Mouse (Mus musculus) liver, embryonic 11.5 days (tissue): ENCODE data around the gene Alox12b. TPM values are rescaled to one million over a fixed set of nuclear protein-coding genes. Genes with fewer than 3 reads are reported as not detected.
A peak's percentile ranks its signal among the peaks of the same experiment; 100 is the strongest.

ENCODE experiments used
- ATAC-seq: fragments of 200-750 bp; cut with Nextera tagmentation; replicated peaks from 2 replicates; pipeline ENCODE4 v1.8.0; 2017; ENCODE audit warnings: moderate number of reproducible peaks, mild to moderate bottlenecking, moderate TSS enrichment, moderate library complexity; ENCODE audit not compliant: low FRiP score
- DNase-seq: peaks from one replicate; pipeline ENCODE4 v3.0.0-alpha.2; 2017; ENCODE audit warnings: low spot score
- H3K27ac ChIP-seq: fragments of 300-500 bp; sonication (generic); 2 replicates; pipeline ENCODE4 v1.5.1; 2014; ENCODE audit warnings: mild to moderate bottlenecking, low read depth, low read length, control low read depth
- H3K27me3 ChIP-seq: fragments of 300-500 bp; sonication (generic); replicated peaks from 2 replicates; pipeline ENCODE4 v1.6.1; 2014; ENCODE audit warnings: low read length, mixed read lengths; ENCODE audit not compliant: control insufficient read depth, insufficient read depth
- H3K36me3 ChIP-seq: fragments of 300-500 bp; sonication (generic); 2 replicates; pipeline ENCODE4 v1.6.1; 2014; ENCODE audit warnings: mild to moderate bottlenecking, low read length, moderate library complexity, mixed read lengths; ENCODE audit not compliant: control insufficient read depth, insufficient read depth
- H3K4me1 ChIP-seq: fragments of 300-500 bp; sonication (generic); replicated peaks from 2 replicates; pipeline ENCODE4 v1.6.1; 2014; ENCODE audit warnings: low read length, mixed read lengths; ENCODE audit not compliant: control insufficient read depth, insufficient read depth
- H3K4me2 ChIP-seq: fragments of 300-500 bp; sonication (generic); 2 replicates; pipeline ENCODE4 v1.6.1; 2014; ENCODE audit warnings: mild to moderate bottlenecking, control low read depth, moderate library complexity
- H3K4me3 ChIP-seq: fragments of 300-500 bp; sonication (generic); 2 replicates; pipeline ENCODE4 v1.5.1; 2014; ENCODE audit warnings: low read depth, low read length, control low read depth
- H3K9ac ChIP-seq: fragments of 300-500 bp; sonication (generic); 2 replicates; pipeline ENCODE4 v1.6.1; 2014; ENCODE audit warnings: low read depth, low read length, control low read depth
- H3K9me3 ChIP-seq: fragments of 300-500 bp; sonication (generic); 2 replicates; pipeline ENCODE4 v1.6.1; 2016; ENCODE audit warnings: low read length, inconsistent platforms, mixed read lengths; ENCODE audit not compliant: control insufficient read depth
- WGBS: fragments of 180-500 bp; shearing (Covaris S2); extraction: QIAGEN DNeasy Blood & Tissue Kit; methylation state at CpG from one replicate; pipeline ENCODE4 v1.1.7; 2014; 5-methylcytosine and 5-hydroxymethylcytosine counted together
- polyA plus RNA-seq: library from polyadenylated mRNA; unstranded; fragments of >200 nt; fragmentation: Nextera tagmentation; extraction: Ambion mirVana; gene quantifications from 2 replicates; pipeline ENCODE4 v1.2.1, GENCODE M21; 2014

Alox12b gene
- polyA plus RNA-seq, 1 experiment from 2014 or later = not detected

DNA sequence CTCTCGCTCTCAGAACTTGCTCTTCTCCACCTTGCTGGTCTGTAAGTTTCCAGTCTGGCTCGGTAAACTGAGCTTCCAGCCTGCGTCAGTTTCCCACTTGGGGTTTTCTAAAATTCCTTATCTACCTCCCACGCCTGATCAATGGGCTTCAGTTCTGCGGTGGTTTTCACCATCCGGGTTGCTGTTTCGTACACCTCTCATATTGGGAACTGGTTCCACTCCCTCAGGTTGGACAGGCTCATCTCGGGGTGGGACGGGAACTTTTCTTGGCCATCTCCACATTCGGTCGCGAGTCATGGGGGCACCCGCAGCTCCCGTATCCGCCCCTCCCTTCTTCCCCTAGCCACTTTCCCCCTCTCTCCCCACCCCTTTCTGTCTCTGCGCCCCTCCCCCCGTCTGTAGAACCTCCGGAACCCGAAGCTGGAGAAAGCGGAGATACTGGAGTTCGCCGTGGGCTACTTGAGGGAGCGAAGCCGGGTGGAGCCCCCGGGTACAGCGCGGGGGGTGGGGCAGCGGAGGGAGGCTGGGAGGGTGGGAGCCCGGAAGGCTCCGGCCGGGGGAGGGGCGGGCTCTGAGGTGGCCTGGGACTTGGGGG, 35.0 kb upstream of the Alox12b start:
- DNase-seq = no peak
- Histone ChIP-seq H3K27me3 (peaks cover 7% of the 10 kb centered on the region), H3K9me3 (no peaks in the 10 kb centered on the region), H3K36me3 (no peaks in the 10 kb centered on the region), H3K4me3 (peak overlapping the region; percentile 80), H3K4me2 (peak overlapping the region; percentile 99), H3K4me1 (peaks cover 45% of the 10 kb centered on the region), H3K27ac (peak overlapping the region; percentile 23; the same call in 1 of the 2 replicates), H3K9ac (peak overlapping the region; percentile 66)
- no peak for ATAC-seq
- WGBS = under 1% methylated on average over 32 of the region's 32 CpGs

DNA sequence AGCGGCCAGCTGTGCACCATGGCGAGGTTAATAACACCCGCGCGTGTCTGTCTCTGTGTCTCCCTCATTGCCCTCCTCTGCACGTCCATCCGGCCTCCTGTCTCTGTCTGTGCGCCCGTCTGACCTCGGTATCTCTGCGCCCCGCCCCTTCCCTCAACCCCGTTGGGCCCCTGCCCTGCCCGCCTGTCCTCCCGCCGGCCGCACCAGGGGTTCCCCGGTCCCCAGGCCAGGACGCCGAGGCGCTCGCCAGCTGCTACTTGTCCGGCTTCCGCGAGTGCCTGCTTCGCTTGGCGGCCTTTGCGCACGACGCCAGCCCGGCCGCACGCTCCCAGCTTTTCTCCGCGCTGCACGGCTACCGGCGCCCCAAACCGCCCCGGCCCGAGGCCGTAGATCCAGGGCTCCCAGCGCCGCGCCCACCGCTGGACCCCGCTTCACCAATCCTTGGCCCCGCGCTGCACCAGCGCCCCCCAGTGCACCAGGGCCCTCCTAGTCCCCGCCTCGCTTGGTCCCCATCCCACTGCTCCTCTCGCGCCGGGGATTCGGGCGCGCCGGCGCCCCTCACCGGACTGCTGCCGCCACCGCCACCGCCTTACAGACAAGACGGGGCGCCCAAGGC, 34.3 kb upstream of the Alox12b start, which contains the start of gene 9130213A22Rik:
Gene 9130213A22Rik (minus strand): TSS at position 254 of the 616 bp plus-strand sequence.
- peaks cover 7% of the 10 kb centered on the region for H3K27me3 ChIP-seq
- no peaks in the 10 kb centered on the region for H3K36me3 ChIP-seq
- WGBS = under 1% methylated on average over 64 of the region's 66 CpGs
- H3K9ac ChIP-seq = peak within 1 kb of the TSS; percentile 66
- ATAC-seq (peak; percentile 39), DNase-seq (peak; percentile 91)
- peak within 1 kb of the TSS; percentile 23 for H3K27ac ChIP-seq
- peak within 1 kb of the TSS; percentile 99 for H3K4me2 ChIP-seq
- H3K4me3 ChIP-seq = peak within 1 kb of the TSS; percentile 80
- peaks cover 40% of the 10 kb centered on the region for H3K4me1 ChIP-seq
- H3K9me3 ChIP-seq = no peaks in the 10 kb centered on the region

DNA sequence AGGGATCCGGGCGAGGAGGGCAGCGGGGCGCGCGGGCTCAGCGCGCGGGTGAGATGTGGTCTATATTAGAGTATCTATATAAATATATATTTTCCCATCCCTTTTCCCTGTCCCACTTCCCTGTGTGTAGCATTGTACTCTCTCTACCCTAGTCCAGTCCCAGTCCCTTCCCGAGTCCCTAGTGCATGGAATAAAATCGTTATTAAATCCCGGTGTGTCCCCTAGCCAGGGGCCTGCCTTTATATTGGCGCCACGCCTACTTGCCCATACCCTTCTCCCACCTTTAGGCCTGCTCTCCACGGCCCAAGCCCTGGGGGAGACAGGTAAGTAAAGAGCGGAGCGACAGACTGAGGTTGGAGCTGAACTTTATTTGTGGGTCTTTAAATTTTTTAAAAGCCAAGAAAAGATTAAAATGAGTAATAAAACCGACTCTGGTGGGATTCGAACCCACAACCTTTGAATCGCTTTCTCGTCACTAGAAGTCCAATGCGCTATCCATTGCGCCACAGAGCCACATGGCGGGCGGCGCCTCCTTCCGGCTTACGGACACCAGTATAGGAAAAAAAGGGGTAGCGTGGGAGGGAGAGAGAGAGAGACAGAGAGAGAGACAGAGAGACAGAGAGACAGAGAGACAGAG, 33.6 kb upstream of the Alox12b start:
- under 1% methylated on average over 29 of the region's 29 CpGs for WGBS
- H3K27me3 ChIP-seq = peaks cover 7% of the 10 kb centered on the region
- no peaks in the 10 kb centered on the region for H3K36me3 ChIP-seq
- H3K4me2 ChIP-seq = peak overlapping the region; percentile 99
- ATAC-seq (0 out of 2 replicates have a peak, but pooled peaks have one; percentile 2), DNase-seq (peak; percentile 98)
- no peaks in the 10 kb centered on the region for H3K9me3 ChIP-seq
- H3K27ac ChIP-seq = peak overlapping the region; percentile 80
- H3K4me1 ChIP-seq = peaks cover 37% of the 10 kb centered on the region
- peak overlapping the region; percentile 80 for H3K4me3 ChIP-seq
- peak overlapping the region; percentile 73 for H3K9ac ChIP-seq

DNA sequence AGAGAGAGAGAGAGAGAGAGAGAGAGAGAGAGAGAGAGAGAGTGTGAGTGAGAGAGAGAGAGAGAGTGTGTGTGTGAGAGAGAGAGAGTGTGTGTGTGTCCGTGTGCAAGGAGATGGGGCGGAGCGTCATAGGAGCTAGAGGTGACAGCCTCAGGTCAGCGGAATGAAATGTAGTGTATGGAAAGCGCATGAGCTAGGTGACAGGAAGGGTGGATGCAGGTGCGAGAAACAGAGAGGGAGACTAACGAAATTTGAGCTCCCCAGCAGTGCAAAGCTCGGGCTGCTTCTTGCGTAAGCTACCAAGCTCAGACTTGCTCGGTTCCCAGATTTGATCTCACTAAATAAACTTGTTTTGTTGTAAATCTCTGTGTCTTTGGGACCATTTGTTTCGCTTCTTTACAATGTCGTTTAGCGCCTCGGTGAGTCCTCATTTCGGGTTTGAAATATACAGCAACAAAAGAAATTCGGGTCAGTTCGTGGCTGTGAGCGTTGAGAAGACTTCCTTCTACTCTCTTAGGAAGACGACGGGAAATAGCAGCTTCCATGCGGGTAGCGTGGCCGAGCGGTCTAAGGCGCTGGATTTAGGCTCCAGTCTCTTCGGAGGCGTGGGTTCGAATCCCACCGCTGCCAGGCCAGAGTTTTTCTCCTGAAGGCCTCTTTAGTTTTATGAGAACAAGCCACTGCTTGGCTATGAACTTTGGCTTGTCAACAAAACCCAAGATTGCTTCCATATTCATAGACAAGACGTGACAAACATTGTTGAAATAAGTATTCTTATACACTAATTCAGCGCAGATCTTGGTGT, 32.9 kb upstream of the Alox12b start:
- H3K4me1 ChIP-seq = peaks cover 36% of the 10 kb centered on the region
- DNase-seq (peak; percentile 94), ATAC-seq (peak; percentile 83)
- WGBS = under 1% methylated on average over 31 of the region's 31 CpGs
- peak overlapping the region; percentile 80 for H3K4me3 ChIP-seq
- peaks cover 7% of the 10 kb centered on the region for H3K27me3 ChIP-seq
- peak overlapping the region; percentile 99 for H3K4me2 ChIP-seq
- no peaks in the 10 kb centered on the region for H3K9me3 ChIP-seq
- peak overlapping the region; percentile 73 for H3K9ac ChIP-seq
- H3K36me3 ChIP-seq = no peaks in the 10 kb centered on the region
- peak overlapping the region; percentile 80 for H3K27ac ChIP-seq

DNA sequence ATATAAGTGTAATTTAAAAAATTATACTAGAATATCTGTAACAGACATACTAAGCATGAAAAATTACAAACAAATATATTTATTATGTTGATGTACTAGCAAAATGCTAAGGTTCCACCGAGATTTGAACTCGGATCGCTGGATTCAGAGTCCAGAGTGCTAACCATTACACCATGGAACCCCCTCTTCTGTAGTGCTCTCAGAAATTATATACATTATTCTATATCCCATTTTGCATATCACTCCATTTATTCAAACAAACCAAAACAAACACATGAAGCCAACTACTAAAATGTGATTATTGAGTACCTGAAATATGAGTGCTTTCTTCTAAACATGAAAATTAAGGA, 32.3 kb upstream of the Alox12b start:
- Histone ChIP-seq H3K27me3 (peaks cover 7% of the 10 kb centered on the region), H3K27ac (no peak overlapping the region), H3K9me3 (no peaks in the 10 kb centered on the region), H3K36me3 (no peaks in the 10 kb centered on the region), H3K9ac (no peak overlapping the region), H3K4me3 (peak overlapping the region; percentile 80; the same call in 1 of the 2 replicates), H3K4me1 (peaks cover 30% of the 10 kb centered on the region), H3K4me2 (peak overlapping the region; percentile 99)
- ATAC-seq = peak; percentile 65
- WGBS = 0% methylated on average over 3 of the region's 3 CpGs
- no peak for DNase-seq

DNA sequence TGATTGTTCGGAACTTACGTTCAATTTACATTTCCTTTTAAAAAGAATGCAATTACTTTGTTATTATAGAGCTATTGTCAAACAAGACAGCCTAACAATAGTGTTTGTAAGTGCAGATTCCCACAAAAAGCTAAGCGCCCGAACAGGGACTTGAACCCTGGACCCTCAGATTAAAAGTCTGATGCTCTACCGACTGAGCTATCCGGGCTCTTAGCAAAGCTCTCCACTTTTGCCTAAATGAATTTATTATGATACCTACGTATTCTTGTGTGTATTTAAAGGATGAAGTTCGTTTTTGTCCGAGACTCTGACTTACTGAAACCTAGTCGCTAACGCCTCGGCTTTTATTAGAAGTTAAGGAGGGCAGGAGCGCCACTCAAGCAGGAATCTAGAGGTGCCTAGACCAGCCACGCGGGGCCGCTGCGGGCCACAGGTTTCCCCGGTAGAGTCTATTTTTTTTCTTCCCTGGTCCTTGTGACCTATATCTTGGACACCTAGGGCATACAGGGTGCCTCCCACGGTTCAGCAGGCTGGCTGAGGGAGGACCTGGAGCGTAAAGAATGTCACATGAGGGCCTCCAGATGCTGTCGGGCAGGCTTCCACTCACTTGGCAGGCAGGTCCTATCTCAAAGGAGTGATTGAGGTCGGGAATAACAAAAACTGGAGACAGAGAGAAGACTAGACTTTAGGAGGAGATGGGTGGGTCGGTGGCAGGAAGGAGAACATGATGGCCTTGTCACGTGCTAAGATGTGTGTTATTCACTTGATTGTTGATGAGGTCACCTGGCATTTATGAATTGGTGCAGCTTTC, 31.5 kb upstream of the Alox12b start:
- Histone ChIP-seq H3K27me3 (peaks cover 4% of the 10 kb centered on the region), H3K4me3 (peak overlapping the region; percentile 65), H3K9me3 (no peaks in the 10 kb centered on the region), H3K4me2 (peak overlapping the region; percentile 86), H3K36me3 (no peaks in the 10 kb centered on the region), H3K4me1 (peaks cover 23% of the 10 kb centered on the region), H3K27ac (peak overlapping the region; percentile 57; the same call in 1 of the 2 replicates), H3K9ac (peak overlapping the region; percentile 65)
- under 1% methylated on average over 24 of the region's 24 CpGs for WGBS
- peak; percentile 83 for DNase-seq
- ATAC-seq = peak; percentile 55

DNA sequence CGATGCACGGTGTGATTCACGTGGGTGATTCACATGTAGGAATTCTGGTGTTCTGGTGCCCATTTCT, 31.1 kb upstream of the Alox12b start, which contains the start of gene Aloxe3:
Gene Aloxe3 (plus strand): TSS at position 45 of the 67 bp plus-strand sequence.
- Histone ChIP-seq H3K9ac (peak within 1 kb of the TSS; percentile 65), H3K4me1 (peaks cover 19% of the 10 kb centered on the region), H3K9me3 (no peaks in the 10 kb centered on the region), H3K4me3 (peak within 1 kb of the TSS; percentile 65), H3K27ac (peak within 1 kb of the TSS; percentile 57; the same call in 1 of the 2 replicates), H3K27me3 (peaks cover 4% of the 10 kb centered on the region), H3K36me3 (no peaks in the 10 kb centered on the region), H3K4me2 (peak within 1 kb of the TSS; percentile 86)
- DNase-seq (no peak), ATAC-seq (no peak)
- WGBS = 6% methylated on average over 3 of the region's 3 CpGs
